Mouse (Mus musculus) small intestine, adult 2 months (tissue): Measurements from ENCODE around the gene Map6. TPM values are rescaled to one million over a fixed set of nuclear protein-coding genes. Genes with fewer than 3 reads are reported as not detected.

ENCODE experiments used
- H3K27ac ChIP-seq: fragments of 200-500 bp; 2 replicates; pipeline ENCODE4 v1.5.1; 2012; ENCODE audit warnings: low read depth, low read length, control low read depth, inconsistent platforms; ENCODE audit not compliant: insufficient read depth
- H3K27me3 ChIP-seq: fragments of 200-500 bp; 2 replicates; pipeline ENCODE4 v1.6.1; 2012; ENCODE audit warnings: mild to moderate bottlenecking, moderate library complexity, low read length, inconsistent platforms; ENCODE audit not compliant: control insufficient read depth, insufficient read depth
- H3K36me3 ChIP-seq: fragments of 200-500 bp; 2 replicates; pipeline ENCODE4 v1.6.1; 2012; ENCODE audit warnings: mild to moderate bottlenecking, low read length, control low read depth, inconsistent platforms; ENCODE audit not compliant: control insufficient read depth, insufficient read depth
- H3K4me1 ChIP-seq: fragments of 200-500 bp; 2 replicates; pipeline ENCODE4 v1.6.1; 2012; ENCODE audit warnings: low read length, inconsistent platforms, mixed read lengths; ENCODE audit not compliant: control insufficient read depth, insufficient read depth, insufficient read length
- H3K4me3 ChIP-seq: fragments of 200-500 bp; 2 replicates; pipeline ENCODE4 v1.5.1; 2012; ENCODE audit warnings: low read depth, mild to moderate bottlenecking, control low read depth, inconsistent platforms, low read length, moderate library complexity
- CTCF ChIP-seq: fragments of 200-500 bp; IDR thresholded peaks from 2 replicates; pipeline ENCODE4 v1.5.1; 2012; ENCODE audit warnings: low read depth, mild to moderate bottlenecking, control low read depth, inconsistent platforms, low read length, moderate library complexity, mixed read lengths; ENCODE audit not compliant: insufficient replicate concordance, insufficient read length; ENCODE audit errors: extremely low read depth
- POLR2A ChIP-seq: fragments of 200-500 bp; IDR thresholded peaks from 2 replicates; pipeline ENCODE4 v1.6.1; 2012; ENCODE audit warnings: low read depth, mild to moderate bottlenecking, control low read depth, inconsistent platforms, low read length, moderate library complexity
- whole genome bisulfite sequencing: fragments of 180-500 bp; shearing (Covaris S2); methylation state at CpG from one replicate; pipeline ENCODE4 v1.1.7; 2018; 5-methylcytosine and 5-hydroxymethylcytosine counted together
- polyA plus RNA-seq: library from polyadenylated mRNA; depleted of rRNA; stranded (reverse); fragments of >200 nt; gene quantifications from 2 replicates; pipeline ENCODE4 v1.2.3, GENCODE M21; 2012

The Map6 gene
- polyA plus RNA-seq, 1 experiment: 1.2 TPM

- TF ChIP-seq CTCF (no peak), POLR2A (no peak)
- 73% methylated on average over 8 of the region's 8 CpGs for WGBS
- Histone ChIP-seq H3K4me1 (no peaks in the 10 kb centered on the region), H3K36me3 (no peaks in the 10 kb centered on the region), H3K27me3 (no peaks in the 10 kb centered on the region), H3K4me3 (no peak overlapping the region), H3K27ac (no peak overlapping the region)
These were observed 45.5 kb downstream of the Map6 start for GRCm38 (mm10) chr7:99312671-99313143.

DNA sequence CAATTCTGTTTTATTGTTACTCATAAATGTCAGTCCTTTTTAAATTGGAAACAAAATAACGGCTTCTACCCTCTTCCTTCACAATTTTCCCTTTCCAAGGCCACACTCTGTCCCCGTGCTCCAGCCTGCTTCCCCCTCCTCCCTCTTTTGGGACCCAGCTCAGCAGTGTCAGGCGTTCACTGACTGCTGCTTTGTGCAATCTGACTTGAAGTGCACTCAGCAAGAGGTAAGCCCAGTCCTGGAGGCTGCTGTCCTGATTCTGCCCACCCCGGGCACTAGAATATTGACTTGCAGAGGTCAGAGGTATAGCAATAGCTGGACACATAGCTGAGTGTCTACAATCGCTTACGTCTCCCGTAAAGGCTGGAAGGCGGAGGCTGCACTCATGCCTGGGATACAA, 46.0 kb downstream of the Map6 start:
- 79% methylated on average over 8 of the region's 8 CpGs for WGBS
- no peaks in the 10 kb centered on the region for H3K36me3 ChIP-seq
- TF ChIP-seq CTCF (no peak), POLR2A (no peak)
- no peak overlapping the region for H3K27ac ChIP-seq
- no peaks in the 10 kb centered on the region for H3K4me1 ChIP-seq
- H3K4me3 ChIP-seq: no peak overlapping the region
- H3K27me3 ChIP-seq: no peaks in the 10 kb centered on the region

GRCm38 (mm10) chr7:99314565-99314964, 47.3 kb downstream of the Map6 start:
- Histone ChIP-seq H3K4me1 (no peaks in the 10 kb centered on the region), H3K27ac (no peak overlapping the region), H3K36me3 (no peaks in the 10 kb centered on the region), H3K27me3 (no peaks in the 10 kb centered on the region), H3K4me3 (no peak overlapping the region)
- TF ChIP-seq POLR2A: no peak
- TF ChIP-seq CTCF: no peak
- WGBS: 74% methylated on average over 4 of the region's 4 CpGs

GRCm38 (mm10) chr7:99316207-99316606, 49.0 kb downstream of the Map6 start:
- TF ChIP-seq CTCF (no peak), POLR2A (no peak)
- 77% methylated on average over 7 of the region's 7 CpGs for WGBS
- no peak overlapping the region for H3K27ac ChIP-seq

DNA sequence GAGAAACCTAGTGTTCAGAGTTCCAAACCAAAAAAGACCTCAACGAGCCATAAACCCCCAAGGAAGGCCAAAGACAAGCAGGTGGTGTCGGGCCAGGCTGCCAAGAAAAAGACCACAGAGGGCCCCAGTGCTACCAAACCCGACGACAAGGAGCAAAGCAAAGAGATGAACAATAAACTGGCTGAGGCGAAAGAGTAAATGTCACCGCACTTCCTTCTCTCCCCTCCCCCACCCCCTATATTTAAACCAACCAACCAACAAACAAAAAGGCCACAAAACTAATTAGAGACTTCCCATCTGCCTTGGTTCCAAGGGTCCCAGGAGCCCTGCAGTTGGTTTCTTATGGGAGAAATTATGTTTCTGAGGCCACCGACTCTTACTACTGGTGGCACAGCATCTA, 50.2 kb downstream of the Map6 start:
- Histone ChIP-seq H3K36me3 (no peaks in the 10 kb centered on the region), H3K27me3 (no peaks in the 10 kb centered on the region), H3K4me1 (peaks cover 8% of the 10 kb centered on the region), H3K27ac (no peak overlapping the region), H3K4me3 (no peak overlapping the region)
- TF ChIP-seq POLR2A (no peak), CTCF (no peak)
- WGBS: 67% methylated on average over 7 of the region's 7 CpGs

More at GRCm38 (mm10) chr7:99316207-99316606, 49.0 kb downstream of the Map6 start:
- Histone ChIP-seq H3K27me3 (no peaks in the 10 kb centered on the region), H3K4me1 (peaks cover 6% of the 10 kb centered on the region), H3K36me3 (no peaks in the 10 kb centered on the region), H3K4me3 (no peak overlapping the region)

GRCm38 (mm10) chr7:99320524-99320923, 53.3 kb downstream of the Map6 start:
- Histone ChIP-seq H3K27me3 (no peaks in the 10 kb centered on the region), H3K27ac (no peak overlapping the region), H3K4me1 (peaks cover 8% of the 10 kb centered on the region), H3K4me3 (0 out of 2 replicates have a peak overlapping the region, but pooled peaks have one; percentile 2), H3K36me3 (no peaks in the 10 kb centered on the region)
- whole genome bisulfite sequencing: 29% methylated on average over 14 of the region's 14 CpGs
- TF ChIP-seq POLR2A (no peak), CTCF (no peak)

GRCm38 (mm10) chr7:99322691-99323320, 55.6 kb downstream of the Map6 start:
- no peak overlapping the region for H3K4me3 ChIP-seq
- 0 out of 2 replicates have a peak, but pooled peaks cover 4% of the 10 kb centered on the region for H3K27me3 ChIP-seq
- H3K36me3 ChIP-seq: no peaks in the 10 kb centered on the region
- no peak overlapping the region for H3K27ac ChIP-seq
- no peak for TF ChIP-seq CTCF
- no peak for TF ChIP-seq POLR2A
- 82% methylated on average over 6 of the region's 6 CpGs for WGBS
- peaks cover 8% of the 10 kb centered on the region for H3K4me1 ChIP-seq
